Mouse (Mus musculus) heart, adult 2 months (tissue): Measurements from ENCODE around the gene Pstpip1.

Experiments
- CTCF ChIP-seq: fragments of 200-600 bp; IDR thresholded peaks from 2 replicates; pipeline ENCODE4 v1.8.1; 2022; ENCODE audit warnings: antibody characterized with exemption, mild to moderate bottlenecking, moderate library complexity
- EP300 ChIP-seq: fragments of 200-500 bp; IDR thresholded peaks from 2 replicates; pipeline ENCODE4 v1.6.1; 2011; ENCODE audit warnings: low read depth, low read length, control low read depth; ENCODE audit not compliant: insufficient read depth
- POLR2A ChIP-seq: fragments of 200-500 bp; IDR thresholded peaks from 2 replicates; pipeline ENCODE4 v1.6.1; 2011; ENCODE audit warnings: mild to moderate bottlenecking, low read depth, low read length, control low read depth; ENCODE audit not compliant: insufficient read depth

- TF ChIP-seq CTCF (no peak), POLR2A (no peak), EP300 (no peak)
Observed at GRCm38 (mm10) chr9:56089778-56090520, at the start of gene Pstpip1.
